Mouse (Mus musculus) ES-E14 (cell line): ENCODE measurements around the gene Oxct1. TPM values are rescaled to one million over a fixed set of nuclear protein-coding genes. Genes with fewer than 3 reads are reported as not detected.

Experiments used
- DNase-seq: peaks from one replicate; pipeline ENCODE4 v3.0.0-alpha.2; 2013; ENCODE audit warnings: low read depth, low spot score
- H3K27ac ChIP-seq: 2 replicates; pipeline ENCODE4 v1.5.1; 2012; ENCODE audit warnings: low read depth, mild to moderate bottlenecking, low read length, moderate library complexity, mixed read lengths; ENCODE audit not compliant: poor library complexity, insufficient read depth, severe bottlenecking
- H3K36me3 ChIP-seq: 2 replicates; pipeline ENCODE4 v1.6.1; 2012; ENCODE audit warnings: mild to moderate bottlenecking, low read length, moderate library complexity, mixed read lengths; ENCODE audit not compliant: control insufficient read depth, poor library complexity, insufficient read depth, severe bottlenecking
- H3K4me1 ChIP-seq, 2 experiments: fragments of 150-350 bp in 1 of 2; sonication (generic) in 1 of 2; 2 replicates each; pipeline ENCODE4 v1.6.1; 2012; ENCODE audit warnings: low read length in 2 of 2, mild to moderate bottlenecking in 1 of 2, mixed read lengths in 1 of 2; ENCODE audit not compliant: control insufficient read depth in 2 of 2, insufficient read depth in 2 of 2, poor library complexity in 1 of 2
- H3K4me3 ChIP-seq, 2 experiments: fragments of 150-350 bp in 1 of 2; sonication (generic) in 1 of 2; 2 replicates each; pipeline ENCODE4 v1.5.1; 2012; ENCODE audit warnings: low read length in 2 of 2, low read depth in 1 of 2, mild to moderate bottlenecking in 1 of 2, mixed read lengths in 1 of 2; ENCODE audit not compliant: insufficient read depth in 1 of 2, poor library complexity in 1 of 2, severe bottlenecking in 1 of 2
- H3K9ac ChIP-seq: 2 replicates; pipeline ENCODE4 v1.6.1; 2012; ENCODE audit warnings: low read depth, mild to moderate bottlenecking, low read length, mixed read lengths; ENCODE audit not compliant: poor library complexity, insufficient read depth, severe bottlenecking
- H3K9me3 ChIP-seq: fragments of 150-350 bp; sonication (generic); 2 replicates; pipeline ENCODE4 v1.6.1; 2012; ENCODE audit warnings: low read depth, mild to moderate bottlenecking, low read length; ENCODE audit not compliant: control insufficient read depth, insufficient read depth
- CHD2 ChIP-seq: IDR thresholded peaks from 2 replicates; pipeline ENCODE4 v1.6.1; 2014; ENCODE audit warnings: mild to moderate bottlenecking, low read depth, low read length, inconsistent platforms
- HCFC1 ChIP-seq: IDR thresholded peaks from 2 replicates; pipeline ENCODE4 v1.6.1; 2012; ENCODE audit warnings: low read length, inconsistent platforms, borderline replicate concordance; ENCODE audit not compliant: insufficient read depth
- MAFK ChIP-seq: IDR thresholded peaks from 2 replicates; pipeline ENCODE4 v1.6.1; 2014; ENCODE audit warnings: mild to moderate bottlenecking, low read depth, low read length, inconsistent platforms; ENCODE audit not compliant: insufficient read depth
- ZC3H11A ChIP-seq: IDR thresholded peaks from 2 replicates; pipeline ENCODE4 v1.6.1; 2012; ENCODE audit warnings: low read depth, mild to moderate bottlenecking, inconsistent platforms, low read length, borderline replicate concordance
- ZNF384 ChIP-seq: IDR thresholded peaks from 2 replicates; pipeline ENCODE4 v1.6.1; 2012; ENCODE audit warnings: low read depth, low read length, inconsistent platforms
- in situ Hi-C, 2 experiments: fragments of 600-800 bp; cut with MboI; formaldehyde crosslinking; loops; one replicate each; pipeline ENCODE4 v1.15.1; 2025; ENCODE audit warnings: low sequenced_read_pairs in 2 of 2, inconsistent platforms in 1 of 2; ENCODE audit not compliant: unreplicated experiment in 2 of 2
- total RNA-seq: library from RNA; depleted of rRNA; stranded (reverse); fragments of 300-350 nt; gene quantifications from 2 replicates; pipeline ENCODE4 v1.2.3, GENCODE M21; 2012

The Oxct1 gene
- total RNA-seq, 1 experiment: 53.4 TPM

DNA sequence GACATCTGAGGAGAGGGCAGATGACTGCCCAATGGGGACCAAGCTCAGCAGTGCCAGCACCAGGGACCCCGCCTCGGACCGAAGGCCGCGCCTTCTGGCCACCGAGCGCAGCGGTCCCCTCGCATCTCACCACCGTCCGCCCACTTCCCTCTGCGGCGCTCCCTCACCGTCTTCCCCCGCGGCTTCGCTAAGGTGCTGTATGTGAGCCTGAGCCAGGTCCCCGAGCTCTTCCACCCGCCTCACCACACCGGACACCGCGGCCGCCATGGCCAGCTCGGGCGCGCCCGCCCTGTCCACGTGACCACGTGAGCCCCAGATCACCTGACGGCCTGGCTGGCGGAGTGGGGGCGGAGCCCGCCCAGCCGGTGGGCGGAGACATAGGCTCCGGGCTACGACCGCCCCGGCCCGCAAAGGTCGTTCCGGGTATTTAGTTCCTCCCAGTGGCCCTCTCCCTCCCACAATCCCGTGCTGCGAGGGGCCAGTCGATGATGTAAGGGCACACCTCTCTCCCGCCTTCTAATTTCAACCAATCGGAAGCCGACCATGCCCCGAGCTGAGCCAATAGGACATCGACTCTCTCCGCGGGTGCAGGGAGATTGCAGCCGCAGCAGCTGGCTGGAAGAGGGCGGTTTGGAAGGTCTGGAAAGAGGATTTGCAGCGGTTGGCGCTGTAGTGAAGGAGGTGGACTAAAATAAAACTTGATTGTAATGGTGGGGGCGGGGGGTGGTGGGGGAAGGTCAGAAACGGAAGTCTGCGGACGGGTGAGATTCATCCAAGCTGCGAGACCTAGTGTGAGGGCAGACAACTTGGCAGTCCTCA, 30.5 kb upstream of the Oxct1 start, which contains the start of gene AW549877:
AW549877 (minus strand) TSS at position 297 of the 819 bp plus-strand sequence.
- DNase-seq: peak; percentile 96
- H3K9ac ChIP-seq: peak within 1 kb of the TSS; percentile 97
- H3K36me3 ChIP-seq: peaks cover 3% of the 10 kb centered on the region
- in situ Hi-C loops: no loop called here
- TF ChIP-seq CHD2 (peak; percentile 65; the same call in 1 of the 2 replicates), ZC3H11A (no peak), ZNF384 (no peak), MAFK (no peak), HCFC1 (peak; percentile 51; the same call in 1 of the 2 replicates)
- H3K4me3 ChIP-seq: peak within 1 kb of the TSS; percentile 87 to 97
- peak within 1 kb of the TSS; percentile 87 for H3K27ac ChIP-seq
- H3K4me1 ChIP-seq: peaks cover 0 to 2% of the 10 kb centered on the region in 2 experiments; a peak in 1 of 4 replicates
- H3K9me3 ChIP-seq: no peaks in the 10 kb centered on the region

DNA sequence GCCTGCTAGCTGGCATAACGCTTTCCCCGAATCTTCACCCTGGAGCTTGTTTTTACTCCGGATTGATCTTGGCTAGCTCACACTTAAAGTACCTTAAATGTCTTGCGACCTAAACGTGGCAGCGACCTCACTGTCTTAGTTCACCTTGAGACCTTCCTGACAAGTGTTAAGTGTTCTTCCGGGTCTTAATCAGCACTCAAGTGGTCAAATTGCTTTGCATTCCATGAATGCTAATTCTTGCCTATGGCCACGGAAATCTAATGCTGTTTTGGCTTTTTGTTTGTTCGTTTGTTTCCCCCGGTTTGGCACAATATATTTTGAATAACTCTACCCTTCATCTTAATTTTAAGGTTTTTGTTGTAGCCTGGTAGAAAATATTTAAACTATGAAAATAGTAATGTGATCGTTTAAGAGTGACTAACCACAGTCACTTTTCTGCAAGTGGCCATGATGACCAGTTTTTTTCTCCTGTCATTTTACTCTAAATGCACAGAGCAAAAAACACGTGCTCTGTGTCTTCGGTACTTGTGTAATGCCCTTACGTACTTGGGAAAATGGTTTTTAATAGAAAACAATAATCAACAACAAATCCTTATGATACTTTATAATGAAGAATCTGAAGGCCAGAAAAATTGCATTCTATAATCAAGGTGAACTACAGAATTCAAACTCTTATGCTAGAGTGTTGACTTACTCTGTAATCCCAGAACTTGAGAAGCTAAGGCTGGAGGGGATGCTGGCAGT, 29.7 kb upstream of the Oxct1 start:
- H3K27ac ChIP-seq: peak overlapping the region; percentile 86
- TF ChIP-seq CHD2: no peak
- no peak for TF ChIP-seq ZC3H11A
- no peak for TF ChIP-seq HCFC1
- TF ChIP-seq MAFK: no peak
- TF ChIP-seq ZNF384: no peak
- H3K4me1 ChIP-seq: peaks cover 0 to 2% of the 10 kb centered on the region in 2 experiments; a peak in 1 of 4 replicates
- H3K9ac ChIP-seq: peak overlapping the region; percentile 68
- peak overlapping the region; percentile 67 to 72 for H3K4me3 ChIP-seq
- peak; percentile 51 for DNase-seq
- peaks cover 2% of the 10 kb centered on the region for H3K36me3 ChIP-seq
- H3K9me3 ChIP-seq: no peaks in the 10 kb centered on the region
- in situ Hi-C loops: no loop called here

DNA sequence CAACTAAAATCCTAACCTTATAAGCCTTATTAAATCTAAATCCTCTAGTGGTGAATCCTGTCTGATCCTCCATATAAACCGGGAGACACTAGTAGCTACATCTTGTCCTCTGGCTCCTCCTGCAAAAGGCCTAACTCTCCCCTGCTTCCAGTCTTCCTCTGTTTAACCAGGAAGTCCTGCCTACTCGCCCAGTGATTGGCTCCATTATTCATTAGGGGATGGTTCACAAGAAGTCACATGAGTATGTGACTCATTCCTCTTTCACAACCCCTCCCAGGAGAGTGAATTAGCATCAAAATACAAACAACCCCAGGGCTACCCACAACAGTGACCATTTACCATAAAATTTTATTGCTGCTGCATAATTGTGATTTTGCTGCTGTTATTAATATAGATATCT, 27.0 kb upstream of the Oxct1 start:
- H3K4me3 ChIP-seq: no peak overlapping the region
- TF ChIP-seq ZNF384 (no peak), MAFK (no peak), HCFC1 (no peak), ZC3H11A (no peak), CHD2 (no peak)
- no peak overlapping the region for H3K27ac ChIP-seq
- no peaks in the 10 kb centered on the region for H3K9me3 ChIP-seq
- H3K36me3 ChIP-seq: no peaks in the 10 kb centered on the region
- DNase-seq: no peak
- H3K4me1 ChIP-seq: peaks cover 0 to 2% of the 10 kb centered on the region in 2 experiments; a peak in 1 of 4 replicates
- no peak overlapping the region; the same call in 1 of the 2 replicates for H3K9ac ChIP-seq
- in situ Hi-C loops: no loop called here

DNA sequence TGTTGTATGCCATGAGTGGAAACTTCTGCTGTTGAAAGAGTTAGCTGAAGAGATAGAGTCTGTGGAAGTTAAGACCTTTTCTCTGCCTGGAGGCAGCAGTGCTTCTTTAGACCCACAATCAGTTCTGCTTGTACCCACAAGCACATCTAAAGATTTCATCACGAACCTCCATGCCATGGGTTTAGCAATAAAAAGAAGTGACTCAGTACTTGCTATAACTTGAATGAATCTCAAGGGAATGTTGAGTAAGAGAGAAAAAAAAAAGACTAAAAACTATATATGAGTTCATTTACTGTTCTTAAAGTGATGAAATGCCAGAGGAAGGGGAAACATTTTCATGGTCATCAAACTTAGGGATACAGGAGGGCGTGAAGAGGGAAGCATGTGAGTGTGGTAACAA, 25.6 kb upstream of the Oxct1 start:
- Histone ChIP-seq H3K27ac (no peak overlapping the region), H3K4me1 (peaks cover 0 to 2% of the 10 kb centered on the region in 2 experiments; a peak in 1 of 4 replicates), H3K4me3 (no peak overlapping the region), H3K36me3 (no peaks in the 10 kb centered on the region), H3K9me3 (peaks cover 2% of the 10 kb centered on the region; the same call in 1 of the 2 replicates), H3K9ac (no peak overlapping the region)
- DNase-seq: no peak
- in situ Hi-C loops: no loop called here
- TF ChIP-seq CHD2 (no peak), HCFC1 (no peak), ZC3H11A (no peak), ZNF384 (no peak), MAFK (no peak)
